Mouse (Mus musculus) gastrocnemius, postnatal 25 days (tissue): ENCODE data around the gene Tnfrsf4. TPM values are rescaled to one million over a fixed set of nuclear protein-coding genes. Genes with fewer than 3 reads are reported as not detected.

Experiments used
- DNase-seq: peaks from one replicate; pipeline ENCODE4 v3.0.0; 2022
- total RNA-seq, 2 experiments: library from RNA; stranded (reverse); gene quantifications; 1 replicate in 1 of 2; 2 replicates in 1 of 2; pipeline ENCODE4 v1.2.3; 2021

Tnfrsf4 gene
- total RNA-seq, 2 experiments from 2014 or later: 0.51 to 0.80 TPM

DNA sequence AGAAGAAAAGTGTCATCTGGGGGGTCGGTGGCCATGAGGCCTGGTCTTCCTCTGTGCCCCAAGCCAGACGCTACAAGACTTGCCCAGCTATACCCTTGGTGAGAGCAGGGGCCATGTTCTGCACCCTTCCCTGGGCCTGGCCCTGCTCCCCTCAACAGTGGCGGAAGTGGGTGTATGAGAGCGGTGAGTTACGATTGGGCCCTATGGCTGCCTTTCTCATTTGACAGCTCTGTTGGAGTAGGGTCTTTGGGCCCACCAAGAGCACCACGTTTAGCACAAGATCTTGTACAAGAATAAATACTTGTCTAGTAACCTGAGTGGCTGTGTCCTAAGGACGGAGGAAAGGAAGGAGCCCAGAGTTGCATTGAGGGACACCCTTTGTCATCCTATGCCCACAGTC is 14.9 kb downstream of the Tnfrsf4 start:
- no peak for DNase-seq

DNA sequence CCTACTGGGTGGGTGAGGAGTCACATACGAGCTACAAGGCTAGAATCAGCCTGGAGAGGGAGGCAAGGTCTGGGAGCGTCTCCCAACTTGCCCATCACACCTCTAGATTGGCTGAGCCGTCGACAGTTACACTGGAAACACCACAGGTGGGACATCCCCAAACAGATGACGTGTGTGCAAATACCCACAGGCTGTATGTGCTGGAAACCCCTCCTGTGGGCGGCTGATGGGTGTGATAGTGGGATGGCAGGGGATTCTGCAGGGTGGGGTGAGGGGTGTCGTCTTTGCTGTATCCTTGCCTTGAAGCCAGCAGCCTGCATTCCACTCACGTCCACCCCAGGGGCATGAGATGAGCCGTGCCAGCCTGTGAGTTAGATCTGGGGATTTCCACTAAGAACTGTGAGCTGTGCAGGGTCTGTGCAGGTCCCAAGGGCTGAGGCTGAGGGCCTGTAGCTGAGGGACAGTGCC is 17.0 kb downstream of the Tnfrsf4 start:
- no peak for DNase-seq

DNA sequence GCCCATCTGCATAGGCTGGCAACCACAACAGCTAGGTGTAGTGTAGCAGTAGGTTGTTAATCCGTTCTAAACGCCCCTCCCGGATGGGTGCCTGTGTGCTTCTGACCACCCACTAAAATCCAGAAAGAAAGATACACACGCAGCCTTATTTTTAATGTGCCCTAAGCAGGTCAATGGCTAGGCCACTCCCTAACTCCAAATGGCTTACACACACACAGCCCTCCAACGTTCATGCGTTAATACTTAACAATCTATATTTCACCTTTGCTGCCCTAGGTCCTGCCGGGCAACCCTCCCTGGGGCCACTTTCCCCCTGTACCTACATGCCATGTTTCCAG is 17.6 kb downstream of the Tnfrsf4 start:
- no peak for DNase-seq

DNA sequence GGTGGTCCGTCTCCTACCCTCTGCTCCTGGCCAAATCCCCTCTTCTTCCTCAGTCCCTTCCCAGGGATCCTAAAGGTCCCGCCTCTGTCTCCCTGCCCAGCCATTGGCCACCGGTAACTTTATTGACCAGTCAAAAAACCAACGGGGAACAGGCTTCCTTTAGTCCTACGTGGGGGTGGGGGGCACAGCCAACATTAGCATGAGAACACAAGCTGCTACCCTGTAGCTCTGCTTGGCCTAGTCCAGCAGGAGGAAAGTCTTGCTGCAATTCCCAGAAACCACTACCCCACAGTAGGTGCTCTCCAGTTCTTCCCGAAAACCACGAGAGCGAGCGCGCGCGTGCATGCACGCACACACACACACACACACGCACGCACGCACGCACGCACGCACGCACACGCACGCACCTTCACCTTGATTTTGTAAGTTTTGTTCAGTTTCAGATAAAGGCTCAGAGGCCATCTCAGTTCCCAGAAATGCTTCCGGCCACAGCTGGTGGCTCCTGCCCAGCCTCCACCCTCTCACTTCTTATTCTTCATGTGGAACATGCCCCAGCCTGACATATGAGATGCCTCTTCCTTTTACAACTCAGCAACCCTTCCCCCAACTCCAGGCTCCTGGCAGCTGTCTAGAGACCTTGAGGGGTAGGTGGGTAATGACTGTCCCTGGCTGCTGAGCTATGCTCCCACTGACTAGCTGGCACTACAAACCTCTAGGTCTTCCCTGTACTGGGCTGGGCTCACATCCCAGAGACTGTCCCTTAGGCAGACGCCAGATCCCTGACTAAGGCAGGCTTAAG is 18.1 kb downstream of the Tnfrsf4 start:
- peak; percentile 83 for DNase-seq

DNA sequence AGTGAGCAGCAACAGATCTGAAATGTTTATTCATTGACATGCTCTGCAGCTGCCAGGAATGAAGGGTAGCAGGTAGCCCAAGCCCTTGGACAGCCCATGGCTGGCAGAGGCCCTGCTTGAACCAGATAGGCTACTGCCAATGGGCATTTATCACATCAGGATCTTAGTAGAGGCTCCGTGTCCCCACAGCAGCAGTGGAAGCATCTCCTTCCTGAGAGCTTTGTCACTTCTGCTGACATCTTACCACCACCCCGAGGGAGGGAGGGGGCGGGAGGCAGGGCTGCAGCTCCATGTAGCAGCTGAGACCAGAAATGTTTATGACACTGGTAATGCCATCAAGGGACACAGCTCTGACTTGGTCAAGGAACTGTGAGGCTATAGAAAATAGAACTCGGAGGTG is 19.2 kb downstream of the Tnfrsf4 start:
- DNase-seq: no peak

DNA sequence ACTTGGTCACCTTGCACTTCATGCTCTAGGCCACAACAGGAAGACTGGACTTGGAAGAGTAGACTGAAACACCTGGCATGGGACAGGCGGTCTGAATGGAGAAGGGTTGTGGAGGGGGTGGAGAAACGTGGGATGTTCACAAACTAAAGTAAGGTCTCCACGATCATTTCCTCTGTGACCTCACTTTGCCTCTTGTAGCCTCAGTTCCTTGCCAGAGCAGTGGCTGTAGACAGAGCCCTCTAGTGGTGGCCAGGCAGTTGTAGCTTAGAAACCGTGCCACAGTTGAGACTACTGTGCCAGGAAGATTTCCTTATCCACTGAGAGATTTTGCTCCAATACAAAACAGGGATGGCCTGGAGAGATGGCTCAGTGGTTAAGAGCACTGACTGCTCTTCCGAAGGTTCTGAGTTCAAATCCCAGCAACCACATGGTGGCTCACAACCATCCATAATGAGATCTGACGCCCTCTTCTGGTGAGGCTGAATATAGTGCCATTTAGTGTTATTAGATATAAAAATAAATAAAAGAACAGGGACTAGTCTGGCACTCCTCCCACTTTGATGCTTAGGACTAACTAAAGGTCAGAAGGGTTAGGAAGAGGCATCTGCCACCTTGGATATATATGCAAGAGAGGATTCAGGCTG is 20.0 kb downstream of the Tnfrsf4 start:
- peak; percentile 34 for DNase-seq

DNA sequence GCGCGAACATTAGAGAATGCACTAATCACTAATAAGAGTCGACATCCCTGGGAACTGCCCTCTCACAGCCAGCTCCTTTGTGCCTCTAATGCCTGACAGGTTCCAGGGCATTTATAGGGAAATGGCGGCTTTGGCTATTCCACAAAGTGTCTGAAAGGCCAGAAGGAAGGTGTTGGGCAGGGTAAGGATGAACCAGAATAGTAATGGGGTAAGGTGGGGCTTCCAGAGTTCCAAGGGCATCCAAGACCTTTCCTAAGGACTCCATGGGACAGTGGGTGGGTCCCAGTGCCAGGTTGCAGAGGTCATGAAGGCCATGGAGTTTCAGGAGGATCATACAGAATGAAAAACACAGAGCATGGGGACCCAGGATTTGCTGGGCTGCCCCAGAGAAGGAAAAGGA is 20.7 kb downstream of the Tnfrsf4 start:
- DNase-seq: no peak

DNA sequence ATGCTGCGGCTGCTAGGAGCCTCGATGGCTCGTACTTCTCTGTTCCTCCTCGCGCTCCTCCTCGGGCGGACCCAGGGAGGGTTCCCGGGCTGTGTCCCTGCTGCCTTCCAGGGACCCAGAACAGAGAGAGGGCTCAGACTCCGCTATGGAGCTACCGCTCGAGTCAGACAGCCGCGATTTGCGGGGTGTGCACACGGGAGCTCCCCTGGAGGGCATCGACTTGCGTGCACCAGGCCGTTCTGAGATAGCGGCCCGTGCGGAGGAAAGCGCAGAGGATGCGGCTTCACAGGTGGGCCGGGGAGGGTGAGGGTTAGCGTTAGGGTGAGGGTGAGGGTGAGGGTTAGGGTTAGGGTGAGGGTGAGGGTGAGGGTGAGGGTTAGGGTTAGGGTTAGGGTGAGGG is 21.3 kb downstream of the Tnfrsf4 start:
- no peak for DNase-seq

DNA sequence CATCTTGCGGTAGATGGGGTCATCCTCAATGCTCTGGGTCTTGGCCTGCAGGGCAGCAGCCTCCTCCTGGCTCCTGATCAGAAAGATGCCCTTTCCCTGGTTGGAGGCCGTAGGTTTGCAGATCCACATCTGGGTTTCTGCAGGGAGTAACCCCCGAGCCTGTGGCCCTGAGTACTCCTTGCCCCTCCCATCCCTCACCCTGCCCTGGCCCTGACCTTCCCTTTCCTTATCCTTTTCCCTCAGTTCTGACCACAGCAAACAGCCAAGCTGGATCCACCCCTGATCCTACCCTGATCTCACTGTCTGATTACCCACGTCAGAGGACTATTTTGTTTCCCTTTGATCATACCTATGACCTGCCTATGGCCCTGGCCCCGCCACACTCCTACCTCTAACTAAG is 31.1 kb downstream of the Tnfrsf4 start:
- no peak for DNase-seq

DNA sequence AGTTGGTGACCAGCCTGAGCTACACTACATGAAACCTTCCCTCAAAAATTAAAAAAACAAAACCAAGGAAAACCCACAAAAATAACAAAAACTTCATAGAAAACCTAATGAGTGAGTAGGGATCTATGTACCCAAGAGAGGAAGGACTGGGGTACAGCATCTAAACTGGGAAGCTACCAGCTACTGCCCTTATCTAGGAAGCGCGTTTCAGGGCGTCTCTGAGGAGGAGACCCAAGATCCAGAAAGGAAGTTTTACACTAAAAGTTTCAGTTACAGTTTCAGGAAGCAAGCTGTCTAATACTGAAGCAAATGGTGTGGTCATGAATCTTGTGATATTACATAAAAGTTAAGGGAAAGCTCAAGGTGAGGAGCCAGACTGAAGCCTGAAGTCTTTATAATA is 36.1 kb downstream of the Tnfrsf4 start:
- no peak for DNase-seq

DNA sequence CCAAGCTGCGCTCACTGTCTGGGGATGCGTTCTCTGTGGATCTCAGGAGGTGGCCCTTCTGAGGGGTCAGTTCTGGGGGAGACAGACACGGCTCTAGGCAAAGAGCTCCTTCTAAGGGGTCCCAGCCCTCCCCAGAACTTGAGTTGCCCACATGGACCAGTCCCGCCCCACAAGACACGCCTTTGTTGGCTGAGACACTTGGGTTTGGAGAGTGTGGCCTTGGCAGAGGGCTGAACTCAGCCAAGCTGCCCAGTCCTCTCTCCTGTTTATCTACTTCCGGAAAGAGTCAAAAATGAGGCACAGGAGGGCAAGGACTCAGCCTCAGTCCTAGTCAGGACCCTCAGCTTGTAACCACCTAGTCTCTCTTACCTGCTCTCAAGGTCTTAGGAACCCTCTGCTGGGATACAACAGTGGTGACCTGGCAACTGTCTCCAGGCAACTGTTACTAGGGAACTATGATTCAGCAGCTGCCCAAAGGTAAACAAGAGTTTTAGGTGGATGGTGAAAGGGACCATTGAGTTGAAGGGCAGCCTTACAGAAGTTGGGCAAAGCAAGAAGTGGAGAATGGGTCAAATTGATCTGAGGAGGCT is 36.8 kb downstream of the Tnfrsf4 start:
- no peak for DNase-seq

DNA sequence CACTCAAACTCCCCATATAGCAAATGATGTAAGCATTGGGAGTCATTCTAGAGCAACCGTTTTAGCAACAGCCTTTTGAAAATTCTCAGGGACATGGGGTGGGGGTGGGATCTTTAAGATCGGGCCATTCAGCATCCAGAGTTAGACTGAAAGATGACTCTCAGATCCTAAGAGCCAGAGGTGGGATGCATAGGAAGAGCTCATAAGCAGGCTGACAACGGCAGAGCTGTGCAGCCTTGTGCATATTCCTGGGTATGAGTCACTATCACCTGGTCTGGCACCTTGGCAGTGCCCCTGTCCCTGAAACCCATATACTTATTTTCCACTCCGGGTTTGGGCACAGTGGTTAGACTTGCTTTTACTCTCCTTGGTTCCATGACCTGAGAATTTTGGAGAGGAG is 39.5 kb downstream of the Tnfrsf4 start:
- DNase-seq: no peak

DNA sequence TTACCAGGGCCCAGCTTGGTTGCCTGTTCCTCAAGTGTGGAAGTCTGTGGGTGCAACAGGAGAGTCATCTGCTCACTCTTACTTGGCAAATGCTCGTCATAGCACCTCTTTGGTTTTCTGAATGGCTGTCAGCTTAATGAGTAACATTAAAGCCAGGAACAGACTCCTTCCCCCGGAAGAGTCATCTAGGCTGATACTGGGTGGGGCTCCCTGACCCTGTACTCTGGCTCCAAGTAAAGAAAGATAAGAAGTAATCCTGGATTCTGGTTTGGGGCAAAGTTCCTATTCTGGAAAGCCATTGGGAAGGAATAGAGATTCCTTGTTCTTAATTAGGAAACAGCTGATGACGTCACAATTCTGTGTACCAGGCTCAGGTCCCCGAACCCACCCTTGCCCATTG is 40.5 kb downstream of the Tnfrsf4 start:
- no peak for DNase-seq

DNA sequence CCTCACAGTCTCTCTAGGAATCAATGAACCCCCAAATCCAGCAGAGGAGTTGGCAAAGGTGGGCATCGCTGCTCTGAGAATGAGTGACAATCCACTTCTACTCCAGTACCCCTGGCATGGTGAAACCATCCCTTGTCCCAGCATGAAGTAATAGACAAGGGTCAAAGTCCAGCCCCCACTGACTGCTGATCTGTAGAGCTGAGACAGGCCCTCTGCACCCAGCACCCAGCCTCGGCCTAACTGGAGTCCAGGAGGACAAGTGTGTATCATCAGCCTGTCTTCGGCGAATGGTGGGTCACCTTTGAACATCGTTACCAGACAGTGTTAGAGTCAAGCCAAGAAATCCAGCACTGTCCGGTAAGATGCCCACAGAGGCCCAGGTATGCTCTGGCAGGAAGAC is 41.0 kb downstream of the Tnfrsf4 start:
- no peak for DNase-seq

DNA sequence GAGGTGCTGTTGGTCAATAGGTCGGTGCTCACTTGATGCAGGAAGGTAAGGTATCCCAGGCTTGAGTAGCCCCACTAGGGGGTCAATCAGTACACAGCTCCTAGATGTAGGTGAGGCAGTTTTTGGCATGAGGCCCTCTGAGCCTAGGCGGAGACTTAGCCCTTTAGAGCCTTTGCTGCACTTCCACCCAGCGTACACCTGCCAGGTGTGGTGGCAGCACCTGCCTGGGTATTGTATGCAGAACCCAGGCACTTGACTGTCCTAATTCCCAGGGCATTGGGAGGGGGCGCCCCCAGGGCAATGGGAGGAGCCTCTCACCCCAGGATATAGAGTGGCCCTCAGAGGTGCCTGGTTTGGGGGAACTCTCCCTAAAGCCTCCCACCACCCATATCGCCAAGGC is 41.5 kb downstream of the Tnfrsf4 start:
- DNase-seq: no peak

DNA sequence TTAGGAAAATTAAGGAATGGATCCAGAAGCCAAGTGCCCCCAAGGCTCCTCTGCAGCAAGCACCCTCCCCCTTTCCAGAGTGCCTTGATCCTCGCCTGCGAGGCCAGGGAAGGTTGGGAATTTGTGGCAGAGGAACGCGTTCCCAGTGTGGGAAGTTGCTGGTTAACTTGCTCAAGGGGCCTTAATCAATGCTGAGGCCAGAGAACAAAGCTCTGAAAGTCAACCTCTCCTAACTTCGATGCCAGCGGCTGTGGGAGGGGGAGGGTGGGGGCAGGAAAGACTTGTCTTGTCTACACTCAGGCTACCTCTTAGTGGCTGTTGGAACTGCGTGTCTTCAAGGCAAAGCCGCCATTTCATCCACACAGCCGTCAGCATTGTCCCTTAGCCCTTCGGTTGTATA is 44.1 kb downstream of the Tnfrsf4 start:
- DNase-seq: no peak

DNA sequence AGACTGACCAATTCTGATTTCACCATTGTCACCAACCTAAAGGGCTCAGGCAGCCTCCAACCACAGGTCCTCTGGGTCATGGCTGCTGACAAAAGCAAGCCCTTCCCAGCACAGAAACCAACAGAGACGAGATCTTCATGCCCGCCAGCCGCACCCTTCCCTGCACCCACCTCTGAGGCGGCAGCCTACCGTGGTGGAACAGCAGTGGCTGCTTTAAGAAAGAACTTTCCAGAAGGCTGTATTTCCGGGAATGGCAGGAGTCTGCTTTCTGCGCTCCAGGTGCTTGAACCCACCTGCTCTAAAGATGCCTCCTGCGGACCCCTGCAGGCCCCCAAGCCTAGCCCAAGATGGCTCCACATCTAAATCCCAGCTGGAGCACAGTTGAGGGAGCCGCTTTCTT is 45.2 kb downstream of the Tnfrsf4 start:
- no peak for DNase-seq

DNA sequence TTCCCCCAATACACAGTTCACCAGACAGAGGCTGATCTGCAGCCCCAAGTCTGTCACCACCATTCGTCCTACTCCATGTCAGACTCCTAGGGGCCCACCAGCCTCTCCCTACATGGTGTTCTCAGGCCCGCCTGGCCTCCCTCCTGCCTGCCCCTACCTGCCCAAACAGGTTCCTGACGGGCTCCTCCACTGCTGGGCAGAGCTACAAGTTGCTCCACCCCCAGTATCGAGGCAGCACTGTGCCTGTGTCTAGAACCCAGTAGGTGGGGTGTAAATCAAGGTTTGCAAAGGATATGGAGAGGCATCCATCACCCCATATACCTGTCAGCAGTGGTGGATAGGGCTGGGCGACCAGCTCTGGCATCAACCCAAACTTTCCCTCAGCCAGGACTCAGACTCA is 45.6 kb downstream of the Tnfrsf4 start, which contains the start of gene Ttll10:
TSS of gene Ttll10 (minus strand) at position 154 of the 400 bp plus-strand sequence.
- DNase-seq: no peak

DNA sequence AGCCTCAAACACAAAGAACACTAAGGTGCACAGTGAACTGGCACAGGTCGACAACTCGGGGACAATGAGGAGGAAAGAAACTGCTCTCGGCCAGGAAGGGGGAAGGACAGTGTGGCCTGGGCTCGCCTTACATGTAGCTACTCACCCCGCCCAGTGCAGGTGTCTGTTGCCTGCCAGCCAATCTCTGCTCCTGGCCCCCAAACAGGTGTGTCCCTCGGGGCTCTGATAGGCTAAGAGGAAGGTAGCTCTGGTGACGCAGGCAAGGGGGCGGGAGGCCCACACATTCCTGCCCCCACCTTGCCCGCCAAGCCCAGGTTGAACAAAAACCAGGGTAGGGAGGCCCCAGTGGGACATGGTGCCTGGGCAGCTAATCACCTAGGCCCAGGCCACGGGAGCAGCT is 46.1 kb downstream of the Tnfrsf4 start:
- no peak for DNase-seq

DNA sequence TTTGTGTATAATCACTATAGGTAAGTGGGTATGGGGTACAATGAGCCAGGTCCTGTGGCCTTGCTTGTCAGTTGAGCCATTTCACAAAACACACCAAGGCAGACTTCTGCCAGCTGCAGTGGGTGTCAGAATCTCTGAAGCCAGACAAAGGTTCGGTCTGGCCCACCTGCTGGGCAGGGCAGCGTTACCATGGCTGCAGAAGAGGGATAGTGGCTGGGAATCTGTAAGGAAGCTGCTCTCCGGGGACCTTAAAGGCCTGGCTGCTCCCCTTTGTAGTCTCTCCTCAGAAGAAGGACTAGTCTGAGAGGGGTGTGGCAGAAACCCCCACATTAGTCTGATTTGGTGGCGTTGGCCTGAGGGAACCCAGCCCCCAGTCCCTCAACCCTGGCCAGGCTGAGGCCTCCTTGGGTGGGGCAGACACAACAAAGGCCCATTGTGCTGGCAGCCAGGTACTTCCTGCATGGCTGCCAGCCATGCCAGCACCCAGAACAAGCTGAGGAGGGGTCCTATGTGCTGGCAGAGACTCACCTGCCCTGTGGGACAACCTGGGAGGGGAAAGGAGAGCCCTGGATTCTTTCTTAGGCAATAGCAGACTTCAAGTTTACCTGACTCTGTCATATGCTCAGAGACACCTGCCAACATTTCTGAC is 50.3 kb downstream of the Tnfrsf4 start:
- no peak for DNase-seq

DNA sequence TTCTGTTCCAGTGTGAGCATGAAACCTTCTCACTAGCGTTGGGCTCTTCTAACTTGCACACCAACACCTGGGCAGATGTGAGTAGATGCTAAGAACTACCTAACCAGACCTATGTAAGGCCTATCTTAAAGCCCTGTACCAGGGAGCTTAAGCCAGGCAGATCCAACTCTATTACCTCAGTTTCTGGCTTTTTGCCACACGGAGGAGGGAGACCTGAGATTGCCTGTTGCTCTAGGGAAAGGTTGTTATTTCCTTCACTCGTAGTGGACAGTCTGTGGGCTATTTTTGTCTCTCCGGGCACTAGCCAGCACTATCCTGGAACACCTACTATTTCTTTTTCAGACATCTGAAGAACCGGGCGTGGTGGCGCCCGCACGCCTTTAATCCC is 50.9 kb downstream of the Tnfrsf4 start:
- peak; percentile 20 for DNase-seq

DNA sequence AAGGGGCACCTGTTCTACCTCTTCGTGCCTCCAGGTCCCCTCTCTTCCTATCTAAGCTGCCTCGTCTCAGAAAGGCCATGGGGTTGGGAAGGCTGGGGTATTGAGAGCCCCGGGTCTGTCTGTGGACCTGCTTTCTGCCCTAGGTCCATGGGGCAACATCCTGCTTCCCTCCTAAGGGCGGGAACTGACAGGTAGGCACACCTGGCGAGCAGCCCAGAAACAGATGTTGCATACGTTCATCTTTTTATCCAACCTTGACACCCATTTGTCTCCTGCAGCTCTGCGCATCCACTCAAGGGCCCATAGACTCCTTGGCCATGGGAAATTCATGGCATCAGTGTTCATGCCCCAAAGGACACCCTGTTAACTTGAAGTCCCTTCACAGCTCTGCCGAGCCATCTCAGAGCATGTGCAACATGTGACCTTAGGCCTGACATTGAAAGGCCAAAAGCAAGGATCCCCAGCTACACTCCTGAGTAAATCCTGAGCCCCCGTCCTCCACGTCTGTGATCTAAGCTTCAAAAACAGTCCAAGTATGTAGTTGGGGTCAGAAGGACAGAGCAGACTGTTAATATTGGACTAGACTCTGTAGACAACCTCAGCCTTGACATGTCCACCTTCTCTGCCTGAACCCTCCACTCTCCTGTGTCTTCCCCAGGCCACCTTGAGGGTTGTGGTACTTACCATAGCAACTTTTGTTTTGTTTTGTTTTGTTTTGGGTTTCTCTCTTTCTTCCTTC is 51.7 kb downstream of the Tnfrsf4 start:
- DNase-seq: no peak
